Mouse (Mus musculus): ENCODE data around the gene Tcf3.

The Tcf3 gene

DNA sequence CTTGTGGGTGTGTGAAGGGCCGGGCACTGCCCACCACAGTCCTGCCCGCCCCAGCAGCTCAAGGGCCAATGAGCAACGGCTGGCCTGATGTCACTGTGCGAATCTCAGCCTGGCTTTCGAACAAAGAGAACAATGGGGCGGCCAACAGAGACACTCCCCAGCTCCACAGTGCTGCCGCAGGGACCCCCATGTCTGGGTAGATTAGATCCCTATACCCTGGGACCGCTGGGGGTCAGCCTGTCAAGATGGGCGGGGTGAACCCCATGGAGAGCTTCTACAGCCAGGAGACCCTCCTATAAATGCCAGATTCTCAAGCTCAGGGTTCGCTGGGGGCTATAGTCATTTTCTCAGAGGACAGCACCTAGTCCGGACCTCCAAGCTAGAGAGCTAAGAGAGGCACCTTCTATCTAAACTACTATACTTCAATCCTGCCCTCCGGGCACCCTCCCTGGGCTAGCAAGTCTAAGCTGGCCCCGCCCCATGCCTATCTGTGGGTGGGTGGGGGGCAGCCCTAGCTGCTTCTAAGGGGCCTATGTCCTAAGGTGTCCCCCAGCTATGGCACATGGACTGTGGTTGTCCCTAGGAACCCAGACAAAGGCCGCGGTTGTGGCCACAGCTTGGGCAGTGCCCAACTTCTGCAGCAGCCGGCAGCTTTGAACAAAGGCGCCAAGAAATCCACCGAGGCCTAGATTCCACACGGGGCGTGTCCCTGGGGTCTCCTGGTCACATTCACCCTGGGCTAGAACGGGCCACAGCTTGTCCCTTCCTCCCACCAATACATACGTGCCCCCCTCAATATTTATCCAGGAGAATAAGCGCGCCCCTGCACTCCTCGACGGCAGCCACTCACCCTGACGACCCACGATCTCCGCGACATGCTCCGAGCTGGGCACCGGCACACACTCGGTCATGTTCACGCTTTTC lies 47.4 kb downstream of the Tcf3 start:
- no peak for DNase-seq (ENCODE audit: low spot score)

DNA sequence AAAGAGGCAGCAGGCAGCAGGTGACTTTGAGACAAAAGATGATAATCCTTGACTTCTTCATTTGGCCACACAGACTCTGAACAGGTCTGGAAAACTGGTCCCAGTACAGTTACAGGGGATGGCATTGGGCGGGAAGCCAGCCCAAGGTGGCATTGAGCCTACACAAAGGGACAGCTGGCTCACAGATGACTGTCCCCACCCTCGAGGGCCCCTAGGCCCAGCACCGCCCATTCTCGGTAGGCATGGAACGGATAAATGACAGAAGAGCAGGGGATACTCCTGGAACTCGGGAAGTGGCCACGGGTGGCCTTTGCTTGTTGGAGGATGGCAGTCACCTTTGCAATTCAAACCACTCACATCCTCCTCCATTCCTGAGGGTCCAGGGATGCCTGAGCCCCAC lies 48.1 kb downstream of the Tcf3 start:
- DNase-seq (ENCODE audit: low spot score) = no peak

DNA sequence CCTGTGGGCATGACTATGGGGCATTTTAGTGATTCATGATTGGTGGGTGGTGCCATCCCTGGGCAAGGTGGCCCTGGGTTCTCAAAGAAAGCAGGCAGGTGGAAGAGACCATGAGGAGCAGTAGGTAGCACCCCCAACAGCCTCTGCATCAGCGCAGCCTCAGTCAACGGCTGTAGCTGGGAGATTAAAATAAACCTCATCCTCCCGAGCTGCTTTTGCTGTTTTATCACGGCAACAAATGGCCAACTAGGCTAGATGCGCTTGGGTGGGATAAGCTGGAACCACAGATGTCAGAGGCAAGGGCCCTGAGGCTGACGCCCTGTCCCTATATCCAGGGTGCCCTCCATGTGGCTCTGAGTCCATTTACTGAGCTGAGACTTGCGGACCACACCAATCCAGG lies 48.7 kb downstream of the Tcf3 start:
- no peak for DNase-seq (ENCODE audit: low spot score)

DNA sequence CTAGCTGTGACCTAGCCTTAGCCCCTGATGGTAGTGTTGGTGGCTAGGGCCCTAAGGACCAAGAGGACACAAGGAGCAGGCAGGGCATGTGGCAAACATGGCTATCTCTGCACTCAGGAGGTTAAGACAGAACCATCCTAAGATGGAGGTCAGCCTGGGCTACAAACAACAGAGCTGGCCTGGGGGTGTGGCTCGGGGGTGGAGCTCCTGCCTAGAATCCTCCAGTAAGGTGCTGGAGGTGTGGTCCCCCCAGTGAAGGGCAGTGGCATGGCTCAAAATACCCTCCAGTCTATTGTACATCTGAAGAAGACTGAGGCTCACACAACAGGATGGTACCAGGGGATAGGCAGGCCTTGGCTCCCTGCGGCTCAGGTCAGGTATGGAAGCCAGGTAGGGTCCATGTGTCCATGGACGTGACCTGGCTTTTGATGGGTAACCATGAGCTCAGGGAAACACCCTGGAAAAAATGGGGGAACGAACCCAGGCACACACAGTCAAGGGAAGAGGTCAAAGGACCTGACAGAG lies 49.3 kb downstream of the Tcf3 start:
- DNase-seq (ENCODE audit: low spot score) = no peak

DNA sequence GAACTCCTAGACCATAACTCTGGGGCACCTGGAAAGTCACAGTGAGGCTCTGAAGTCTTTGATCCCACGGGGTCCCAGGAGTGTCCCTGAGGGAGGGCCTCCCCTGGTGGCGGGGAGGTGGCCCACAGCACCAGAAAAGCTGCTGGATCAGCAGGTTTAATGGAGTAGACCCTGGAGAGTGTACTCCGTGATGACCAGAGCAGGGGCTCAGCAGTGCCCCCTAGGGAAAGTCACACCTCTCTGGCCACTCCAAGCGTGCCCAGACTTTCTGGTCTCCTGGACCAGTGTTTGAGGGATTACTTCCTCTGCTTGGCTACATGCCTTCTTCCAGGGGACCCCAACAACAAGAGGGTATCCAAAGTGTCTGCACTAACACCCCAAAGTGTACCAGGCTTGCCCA lies 50.0 kb downstream of the Tcf3 start:
- DNase-seq (ENCODE audit: low spot score) = no peak

DNA sequence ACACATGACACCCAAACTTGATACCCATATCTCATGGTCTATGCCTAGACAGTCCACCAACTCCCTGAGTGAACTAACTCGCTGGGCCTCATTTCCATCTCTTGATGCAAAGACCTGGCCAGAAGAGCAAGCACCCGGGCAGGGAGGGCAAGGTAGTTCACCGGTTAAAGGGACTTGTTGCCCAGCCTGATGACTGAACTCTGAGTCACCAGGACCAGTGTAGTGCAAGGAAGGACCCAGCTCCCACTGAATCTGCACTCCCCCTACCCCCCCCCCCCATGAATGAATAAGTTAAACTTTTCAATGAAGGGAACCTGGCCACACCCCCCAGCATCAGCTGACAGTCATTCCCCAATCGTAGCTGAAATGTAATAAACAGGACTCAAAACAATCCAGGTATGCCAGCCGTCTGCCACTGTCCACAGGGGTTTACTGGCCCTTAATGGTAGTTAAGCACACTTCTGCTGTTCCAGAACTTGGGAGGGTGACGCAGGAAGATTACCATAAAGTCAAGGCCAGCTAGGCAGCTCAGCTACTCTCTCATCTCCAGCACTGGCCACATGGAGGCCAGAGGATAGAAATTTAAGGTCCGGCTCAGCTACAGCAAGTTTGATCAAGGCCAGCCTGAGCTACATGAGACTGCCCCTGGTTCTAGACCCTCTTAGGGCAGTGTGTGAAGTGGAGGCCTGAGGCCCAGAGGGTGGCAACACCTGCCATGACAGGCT lies 50.6 kb downstream of the Tcf3 start:
- no peak for DNase-seq (ENCODE audit: low spot score)

DNA sequence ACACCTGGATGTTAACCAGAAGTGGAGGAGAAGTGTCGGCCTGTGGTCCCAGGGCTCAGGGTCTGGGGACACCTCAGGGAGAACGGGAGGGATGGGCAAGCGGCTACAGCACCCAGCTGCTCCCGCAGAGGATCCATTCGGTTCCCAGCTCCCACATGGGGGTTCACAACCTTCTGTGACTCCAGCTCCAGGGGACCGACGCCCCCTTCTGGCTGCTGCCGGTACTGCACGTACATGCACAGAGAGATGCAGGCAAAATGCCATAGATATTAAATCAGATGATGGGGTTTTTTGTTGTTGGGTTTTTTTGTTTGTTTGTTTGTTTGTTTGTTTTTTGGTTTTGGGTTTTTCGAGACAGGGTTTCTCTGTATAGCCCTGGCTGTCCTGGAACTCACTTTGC lies 55.7 kb downstream of the Tcf3 start:
- no peak for DNase-seq (ENCODE audit: low spot score)

DNA sequence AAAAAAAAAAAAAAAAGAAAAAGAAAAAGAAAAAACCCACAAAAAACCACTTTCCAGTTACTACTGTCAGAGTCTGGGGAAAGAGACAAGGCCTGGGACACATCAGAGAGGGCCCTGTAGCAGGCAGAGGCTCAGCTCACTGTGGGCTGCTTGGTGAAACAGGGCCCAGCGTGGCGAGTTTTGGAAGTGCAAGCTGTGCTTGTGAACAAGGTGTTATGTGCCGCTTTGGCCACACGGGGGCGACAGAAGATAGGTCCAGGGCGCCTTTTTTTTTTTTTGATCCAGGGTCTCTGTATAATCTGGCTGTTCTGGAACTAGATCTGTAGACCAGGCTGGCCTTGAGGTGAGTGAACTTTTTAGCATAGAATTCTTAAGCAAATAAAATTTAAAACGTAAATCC lies 57.3 kb downstream of the Tcf3 start:
- peak; percentile 79 for DNase-seq (ENCODE audit: low spot score)

DNA sequence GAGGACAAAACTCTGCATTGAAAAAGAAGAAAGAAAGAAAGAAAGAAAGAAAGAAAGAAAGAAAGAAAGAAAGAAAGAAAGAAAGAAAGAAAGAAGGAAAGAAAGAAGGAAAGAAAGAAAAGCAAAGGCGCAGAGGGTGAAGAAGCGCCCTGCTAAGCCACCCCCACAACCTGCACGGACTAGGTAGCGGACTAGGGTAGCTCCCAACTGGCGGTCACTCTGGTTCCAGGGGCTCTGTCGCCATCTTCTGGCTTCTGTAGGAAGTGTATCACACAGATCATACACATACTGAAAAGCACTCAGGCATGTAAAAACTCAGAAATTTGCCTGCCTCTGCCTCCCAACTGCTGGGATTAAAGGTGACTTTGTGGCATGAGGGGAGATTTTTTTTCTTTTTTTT lies 59.4 kb downstream of the Tcf3 start:
- DNase-seq (ENCODE audit: low spot score) = no peak

DNA sequence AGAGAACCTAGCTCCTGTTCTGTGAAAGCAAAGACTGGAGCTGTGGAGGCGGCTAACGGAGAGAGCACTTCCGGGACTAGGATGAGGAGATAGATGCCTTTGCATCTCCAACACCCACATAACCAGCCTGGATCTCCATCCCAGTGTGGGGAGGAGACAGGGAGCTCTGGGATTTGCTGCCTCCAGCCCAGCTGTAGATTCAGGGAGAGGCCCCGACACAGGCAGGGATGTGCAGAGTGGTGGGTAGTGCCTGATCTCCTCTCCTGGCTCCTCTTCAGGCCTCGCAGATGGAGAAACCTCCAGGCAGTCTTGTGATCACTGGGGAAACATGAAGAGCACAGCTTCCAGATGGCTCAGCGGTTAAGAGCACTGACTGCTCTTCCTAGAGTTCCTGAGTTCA lies 60.7 kb downstream of the Tcf3 start:
- no peak for DNase-seq (ENCODE audit: low spot score)

DNA sequence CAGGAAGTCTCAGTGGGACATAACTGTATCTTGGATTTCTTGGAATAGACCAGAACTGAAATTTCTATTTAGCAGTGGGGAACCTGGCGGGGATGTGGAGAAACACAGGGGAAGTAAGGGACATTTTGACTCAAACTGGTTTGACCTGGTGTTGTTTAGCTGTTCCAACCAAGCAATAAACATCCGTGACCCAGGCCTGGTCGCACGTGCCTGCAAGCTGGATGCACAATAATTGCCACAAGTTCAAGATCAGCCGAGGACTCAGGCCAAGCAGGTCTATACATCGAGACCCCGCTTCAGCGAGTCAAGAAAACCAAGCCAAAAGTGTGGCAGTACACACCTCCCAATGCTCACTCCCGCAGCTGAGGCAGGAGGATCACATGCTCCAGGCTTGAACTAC lies 61.5 kb downstream of the Tcf3 start:
- DNase-seq (ENCODE audit: low spot score) = no peak

DNA sequence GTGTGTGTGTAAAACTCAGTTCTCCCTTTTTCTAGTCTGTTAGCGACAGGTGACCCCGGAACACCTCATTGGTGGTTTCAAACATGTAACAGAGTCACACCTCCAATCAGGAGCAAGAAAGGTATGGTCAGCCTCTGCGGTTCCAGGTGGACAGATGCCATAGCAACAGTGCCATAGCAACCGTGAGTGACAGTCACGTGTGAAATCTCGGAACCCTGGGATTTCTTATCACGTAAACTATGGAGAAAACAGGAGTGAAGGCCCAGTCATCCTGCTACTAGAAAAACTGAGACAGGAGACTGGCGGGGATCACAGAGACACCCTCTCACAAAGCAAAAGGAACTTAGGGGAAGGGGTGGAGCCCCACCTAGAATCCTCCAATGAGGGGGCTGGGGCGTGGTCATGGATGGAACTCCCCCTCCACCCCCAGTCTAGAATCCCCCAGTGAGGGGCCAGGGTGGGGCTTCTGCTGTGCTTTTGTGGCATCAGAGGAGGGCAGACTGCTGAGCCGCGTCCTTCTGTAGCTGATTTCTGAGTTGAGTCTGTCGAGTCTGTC lies 62.0 kb downstream of the Tcf3 start:
- no peak for DNase-seq (ENCODE audit: low spot score)

DNA sequence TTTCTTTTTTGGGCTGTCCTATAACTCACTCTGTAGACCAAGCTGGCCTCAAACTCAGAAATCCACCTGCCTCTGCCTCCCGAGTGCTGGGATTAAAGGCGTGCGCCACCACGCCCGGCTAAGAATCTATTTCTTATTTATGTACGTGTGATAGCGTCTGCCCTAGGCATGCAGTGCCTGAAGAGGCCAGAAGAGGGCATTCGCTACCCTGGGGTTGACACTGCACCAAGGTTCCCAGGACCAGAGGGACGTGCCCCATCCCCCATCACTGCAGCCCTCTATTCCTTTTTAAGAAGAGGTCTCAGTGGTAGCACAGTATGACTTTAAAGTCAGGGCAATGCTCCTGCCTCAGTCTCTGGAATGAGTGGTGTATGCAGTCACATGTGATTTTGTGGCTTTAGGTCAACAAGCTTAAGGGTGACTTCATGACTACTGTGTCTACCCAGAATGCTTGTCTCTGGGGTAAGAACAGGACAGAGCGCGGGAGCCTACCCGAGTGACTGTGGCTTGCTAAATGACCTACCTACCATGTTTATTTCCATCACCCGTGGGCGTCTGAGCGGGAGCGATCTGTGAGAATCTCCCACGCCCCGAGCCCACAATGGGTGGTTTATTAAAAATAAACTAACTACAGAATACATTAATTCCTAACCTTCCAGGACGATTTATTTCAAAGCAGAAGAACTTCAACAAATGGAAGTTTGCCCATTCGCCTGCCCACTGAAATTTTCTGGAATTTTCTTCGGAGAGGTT lies 63.3 kb downstream of the Tcf3 start:
- no peak for DNase-seq (ENCODE audit: low spot score)

DNA sequence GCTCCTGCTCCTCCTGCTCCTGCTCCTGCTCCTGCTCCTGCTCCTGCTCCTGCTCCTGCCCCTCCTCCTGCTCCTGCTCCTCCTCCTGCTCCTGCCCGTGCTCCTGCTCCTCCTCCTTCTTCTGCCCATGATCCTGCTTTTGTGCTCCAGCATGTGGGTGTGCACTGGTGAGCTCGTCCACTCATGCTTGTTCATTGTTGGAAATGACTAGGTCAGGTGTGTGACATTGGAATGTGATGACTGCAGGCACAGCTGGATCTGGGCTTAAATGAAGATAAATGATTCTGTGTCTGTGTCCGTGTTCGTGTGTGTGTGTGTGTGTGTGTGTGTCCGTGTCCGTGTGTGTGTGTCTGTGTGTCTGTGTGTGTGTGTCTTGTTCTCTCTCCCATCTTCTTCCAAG lies 65.1 kb downstream of the Tcf3 start:
- DNase-seq (ENCODE audit: low spot score) = no peak

DNA sequence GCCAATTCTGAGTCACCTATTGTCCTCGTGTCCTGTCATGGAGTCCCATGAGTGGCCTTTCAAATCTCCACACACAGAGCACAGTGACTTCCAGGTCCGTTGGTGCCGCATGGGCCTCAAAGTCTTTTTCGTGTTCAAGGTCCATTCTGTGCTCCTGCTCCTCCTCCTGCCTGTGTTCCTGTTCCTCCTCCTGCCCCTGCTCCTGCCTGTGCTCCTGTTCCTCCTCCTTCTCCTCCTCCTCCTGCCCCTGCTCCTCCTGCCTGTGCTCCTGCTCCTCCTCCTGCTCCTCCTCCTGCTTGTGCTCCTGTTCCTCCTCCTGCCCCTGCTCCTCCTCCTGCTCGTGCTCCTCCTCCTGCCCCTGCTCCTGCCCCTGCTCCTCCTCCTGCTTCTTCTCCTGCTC lies 65.5 kb downstream of the Tcf3 start:
- DNase-seq (ENCODE audit: low spot score) = no peak

DNA sequence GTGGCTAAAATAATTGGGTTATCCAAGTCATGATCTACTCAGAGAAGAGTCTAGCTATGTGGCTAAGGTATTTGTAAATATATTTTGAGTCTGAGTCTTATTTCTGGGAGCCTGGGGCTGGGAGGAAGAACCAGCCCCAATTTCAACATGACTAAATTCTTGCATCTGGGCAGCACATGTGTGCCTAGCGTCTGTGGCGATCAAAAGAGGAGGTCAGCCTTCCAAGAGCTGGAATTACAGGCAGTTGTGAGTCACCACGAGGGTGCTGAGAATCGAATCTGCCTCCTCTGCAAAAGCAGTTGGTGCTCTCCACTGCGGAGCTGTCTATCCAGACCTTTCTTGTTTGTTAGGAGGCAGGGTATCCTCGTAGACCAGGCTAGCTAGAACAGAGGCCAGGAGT lies 67.7 kb downstream of the Tcf3 start:
- DNase-seq (ENCODE audit: low spot score) = no peak

DNA sequence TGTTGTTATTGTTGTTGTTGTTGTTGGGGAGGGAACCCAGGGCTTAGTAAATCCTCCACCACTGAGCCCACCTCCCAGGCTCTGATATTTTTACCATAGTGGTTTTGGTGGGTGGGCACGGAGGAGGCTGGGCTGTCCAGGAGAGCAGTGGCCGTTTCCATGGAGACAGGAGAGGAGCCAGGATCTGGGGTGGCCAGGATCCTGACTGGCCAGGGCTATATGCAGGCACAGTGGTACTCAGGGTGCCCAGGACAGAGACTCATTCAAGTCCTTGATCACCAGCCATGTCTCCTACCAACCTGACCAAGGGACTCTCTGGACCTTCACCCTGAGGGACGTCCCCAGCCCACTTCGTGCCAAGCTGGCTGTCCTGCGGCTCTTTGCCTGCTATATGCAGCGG lies 69.7 kb downstream of the Tcf3 start:
- no peak for DNase-seq (ENCODE audit: low spot score)
